Mouse (Mus musculus) liver, embryonic 14.5 days (tissue): ENCODE results near the gene Il20rb. TPM values are rescaled to one million over a fixed set of nuclear protein-coding genes. Genes with fewer than 3 reads are reported as not detected.

ENCODE experiments used
- ATAC-seq: fragments of 200-750 bp; cut with Nextera tagmentation; 2 replicates; pipeline ENCODE4 v1.8.0; 2017; ENCODE audit warnings: moderate number of reproducible peaks, mild to moderate bottlenecking, moderate library complexity; ENCODE audit not compliant: insufficient read depth
- DNase-seq, 3 experiments: peaks; one replicate each; pipeline ENCODE4 v3.0.0-alpha.2; 2012 to 2013; ENCODE audit warnings: low read depth in 3 of 3, low spot score in 3 of 3
- H3K27ac ChIP-seq: fragments of 300-500 bp; sonication (generic); 2 replicates; pipeline ENCODE4 v1.5.1; 2014; ENCODE audit warnings: moderate library complexity, mild to moderate bottlenecking, control low read depth, inconsistent platforms
- H3K27me3 ChIP-seq: fragments of 300-500 bp; sonication (generic); 2 replicates; pipeline ENCODE4 v1.6.1; 2014; ENCODE audit warnings: mild to moderate bottlenecking, low read length, moderate library complexity; ENCODE audit not compliant: control insufficient read depth, insufficient read depth
- H3K36me3 ChIP-seq: fragments of 300-500 bp; sonication (generic); replicated peaks from 2 replicates; pipeline ENCODE4 v1.6.1; 2014; ENCODE audit warnings: low read depth; ENCODE audit not compliant: control insufficient read depth, insufficient read depth
- H3K4me1 ChIP-seq, 2 experiments: fragments of 200-500 bp in 1 of 2; fragments of 300-500 bp in 1 of 2; sonication (generic) in 1 of 2; replicated peaks; 2 replicates each; pipeline ENCODE4 v1.6.1; 2012 to 2014; ENCODE audit warnings: antibody characterized with exemption in 1 of 2, inconsistent platforms in 1 of 2, low read length in 1 of 2; ENCODE audit not compliant: control insufficient read depth in 2 of 2, insufficient read depth in 2 of 2
- H3K4me2 ChIP-seq: fragments of 300-500 bp; sonication (generic); 2 replicates; pipeline ENCODE4 v1.6.1; 2014; ENCODE audit warnings: low read depth, mild to moderate bottlenecking, control low read depth, moderate library complexity
- H3K4me3 ChIP-seq, 2 experiments: fragments of 200-500 bp in 1 of 2; fragments of 300-500 bp in 1 of 2; sonication (generic) in 1 of 2; 2 replicates each; pipeline ENCODE4 v1.5.1; 2012 to 2014; ENCODE audit warnings: low read depth in 2 of 2, low read length in 2 of 2, mild to moderate bottlenecking in 2 of 2, control low read depth in 1 of 2, inconsistent platforms in 1 of 2, moderate library complexity in 1 of 2; ENCODE audit not compliant: insufficient read depth in 1 of 2
- H3K9ac ChIP-seq: fragments of 300-500 bp; sonication (generic); replicated peaks from 2 replicates; pipeline ENCODE4 v1.6.1; 2014; ENCODE audit warnings: mild to moderate bottlenecking, control low read depth, moderate library complexity
- H3K9me3 ChIP-seq: fragments of 300-500 bp; sonication (generic); 2 replicates; pipeline ENCODE4 v1.6.1; 2016; ENCODE audit warnings: low read length, mixed read lengths; ENCODE audit not compliant: control insufficient read depth
- CTCF ChIP-seq: IDR thresholded peaks from 2 replicates; pipeline ENCODE4 v1.5.1; 2016; ENCODE audit warnings: antibody characterized with exemption, low read depth, control low read depth
- EP300 ChIP-seq: IDR thresholded peaks from 2 replicates; pipeline ENCODE4 v1.6.1; 2016; ENCODE audit warnings: antibody characterized with exemption, low read depth
- WGBS: fragments of 180-500 bp; shearing (Covaris S2); extraction: QIAGEN DNeasy Blood & Tissue Kit; methylation state at CpG from one replicate; pipeline ENCODE4 v1.1.7; 2014; ENCODE audit not compliant: insufficient replicate concordance; 5-methylcytosine and 5-hydroxymethylcytosine counted together
- polyA plus RNA-seq, 2 experiments: library from polyadenylated mRNA; depleted of rRNA in 1 of 2; stranded (reverse) in 1 of 2; unstranded in 1 of 2; fragments of >200 nt; fragmentation: Nextera tagmentation in 1 of 2; extraction: Ambion mirVana in 1 of 2; gene quantifications; 2 replicates each; pipeline versions ENCODE4 v1.2.1 to v1.2.3; 2012 to 2014

Il20rb gene
- polyA plus RNA-seq, 2 experiments, result 0.11 to 0.73 TPM

- Histone ChIP-seq H3K27me3 (no peaks in the 10 kb centered on the region), H3K9ac (no peak overlapping the region), H3K9me3 (no peaks in the 10 kb centered on the region), H3K4me2 (no peak overlapping the region), H3K4me3 (no peak overlapping the region), H3K36me3 (no peaks in the 10 kb centered on the region), H3K27ac (no peak overlapping the region), H3K4me1 (no peaks in the 10 kb centered on the region; a peak in 1 of 4 replicates)
- DNase-seq, result no peak
- TF ChIP-seq CTCF, result no peak
- no peak for TF ChIP-seq EP300
- 69% methylated on average over 7 of the region's 7 CpGs for WGBS
- ATAC-seq, result no peak
Measured at GRCm38 (mm10) chr9:100467653-100468052, 18.9 kb downstream of the Il20rb start.

- H3K4me2 ChIP-seq, result no peak overlapping the region
- H3K36me3 ChIP-seq, result no peaks in the 10 kb centered on the region
- H3K27ac ChIP-seq, result no peak overlapping the region
- no peak for TF ChIP-seq EP300
- no peak for TF ChIP-seq CTCF
- no peak overlapping the region for H3K4me3 ChIP-seq
- no peaks in the 10 kb centered on the region for H3K27me3 ChIP-seq
- ATAC-seq (no peak), DNase-seq (no peak)
- no peaks in the 10 kb centered on the region for H3K9me3 ChIP-seq
- H3K9ac ChIP-seq, result no peak overlapping the region
- WGBS, result 73% methylated on average over 3 of the region's 3 CpGs
- H3K4me1 ChIP-seq, result no peaks in the 10 kb centered on the region; a peak in 1 of 4 replicates
Measured at GRCm38 (mm10) chr9:100466743-100467142, 19.8 kb downstream of the Il20rb start.

- WGBS, result 82% methylated on average over 9 of the region's 9 CpGs
- H3K36me3 ChIP-seq, result no peaks in the 10 kb centered on the region
- H3K4me1 ChIP-seq, result no peaks in the 10 kb centered on the region; a peak in 1 of 4 replicates
- H3K27me3 ChIP-seq, result no peaks in the 10 kb centered on the region
- DNase-seq (no peak), ATAC-seq (no peak)
- H3K4me3 ChIP-seq, result no peak overlapping the region
- no peaks in the 10 kb centered on the region for H3K9me3 ChIP-seq
- TF ChIP-seq EP300, result no peak
- TF ChIP-seq CTCF, result no peak
- no peak overlapping the region for H3K4me2 ChIP-seq
- no peak overlapping the region for H3K9ac ChIP-seq
- H3K27ac ChIP-seq, result no peak overlapping the region
Measured at GRCm38 (mm10) chr9:100465988-100466387, 20.6 kb downstream of the Il20rb start.

GRCm38 (mm10) chr9:100465380-100465779 is 21.2 kb downstream of the Il20rb start:
- no peaks in the 10 kb centered on the region for H3K27me3 ChIP-seq
- H3K4me1 ChIP-seq, result no peaks in the 10 kb centered on the region; a peak in 1 of 4 replicates
- ATAC-seq (no peak), DNase-seq (no peak)
- H3K9me3 ChIP-seq, result no peaks in the 10 kb centered on the region
- WGBS, result 78% methylated on average over 5 of the region's 5 CpGs
- no peaks in the 10 kb centered on the region for H3K36me3 ChIP-seq
- TF ChIP-seq CTCF (no peak), EP300 (no peak)
- no peak overlapping the region for H3K9ac ChIP-seq
- H3K4me3 ChIP-seq, result no peak overlapping the region
- H3K27ac ChIP-seq, result no peak overlapping the region
- H3K4me2 ChIP-seq, result no peak overlapping the region

GRCm38 (mm10) chr9:100463771-100464170 is 22.8 kb downstream of the Il20rb start:
- no peaks in the 10 kb centered on the region for H3K27me3 ChIP-seq
- DNase-seq, result no peak
- no peak overlapping the region for H3K4me2 ChIP-seq
- no peaks in the 10 kb centered on the region for H3K36me3 ChIP-seq
- H3K27ac ChIP-seq, result no peak overlapping the region
- no peak for ATAC-seq
- no peak for TF ChIP-seq CTCF
- no peak for TF ChIP-seq EP300
- no peak overlapping the region for H3K9ac ChIP-seq
- H3K9me3 ChIP-seq, result no peaks in the 10 kb centered on the region
- no peaks in the 10 kb centered on the region; a peak in 1 of 4 replicates for H3K4me1 ChIP-seq
- WGBS, result 28% methylated on average over 2 of the region's 2 CpGs
- no peak overlapping the region for H3K4me3 ChIP-seq
